Mouse (Mus musculus) intestine, postnatal 0 days (tissue): Measurements from ENCODE around the gene Chadl. TPM values are rescaled to one million over a fixed set of nuclear protein-coding genes. Genes with fewer than 3 reads are reported as not detected.
A peak's percentile ranks its signal among the peaks of the same experiment; 100 is the strongest.

ENCODE experiments used
- ATAC-seq: fragments of 200-750 bp; cut with Nextera tagmentation; 2 replicates; pipeline ENCODE4 v1.8.0; 2017; ENCODE audit warnings: mild to moderate bottlenecking, moderate TSS enrichment, moderate library complexity
- H3K27ac ChIP-seq: fragments of 300-500 bp; sonication (generic); 2 replicates; pipeline ENCODE4 v1.5.1; 2014; ENCODE audit warnings: mild to moderate bottlenecking, low read depth, low read length, moderate library complexity
- H3K27me3 ChIP-seq: fragments of 300-500 bp; sonication (generic); replicated peaks from 2 replicates; pipeline ENCODE4 v1.6.1; 2014; ENCODE audit warnings: low read length, mixed read lengths; ENCODE audit not compliant: control insufficient read depth, insufficient read depth
- H3K36me3 ChIP-seq: fragments of 300-500 bp; sonication (generic); 2 replicates; pipeline ENCODE4 v1.6.1; 2014; ENCODE audit warnings: mild to moderate bottlenecking, moderate library complexity; ENCODE audit not compliant: control insufficient read depth, insufficient read depth
- H3K4me1 ChIP-seq: fragments of 300-500 bp; sonication (generic); replicated peaks from 2 replicates; pipeline ENCODE4 v1.6.1; 2014; ENCODE audit warnings: antibody characterized with exemption, low read length, mixed read lengths; ENCODE audit not compliant: control insufficient read depth, insufficient read depth
- H3K4me2 ChIP-seq: fragments of 300-500 bp; sonication (generic); replicated peaks from 2 replicates; pipeline ENCODE4 v1.6.1; 2014; ENCODE audit warnings: low read depth, mild to moderate bottlenecking, moderate library complexity
- H3K4me3 ChIP-seq: fragments of 300-500 bp; sonication (generic); 2 replicates; pipeline ENCODE4 v1.5.1; 2014; ENCODE audit warnings: low read depth, low read length
- H3K9ac ChIP-seq: fragments of 300-500 bp; sonication (generic); 2 replicates; pipeline ENCODE4 v1.6.1; 2014; ENCODE audit warnings: mild to moderate bottlenecking, low read depth, low read length
- H3K9me3 ChIP-seq: fragments of 300-500 bp; sonication (generic); 2 replicates; pipeline ENCODE4 v1.6.1; 2016; ENCODE audit warnings: mixed run types; ENCODE audit not compliant: control insufficient read depth
- CTCF ChIP-seq: sonication (generic); IDR thresholded peaks from 2 replicates; pipeline ENCODE4 v1.5.1; 2016; ENCODE audit warnings: low read depth, mild to moderate bottlenecking, control low read depth, antibody characterized with exemption, moderate library complexity
- WGBS: fragments of 180-500 bp; shearing (Covaris S2); extraction: QIAGEN DNeasy Blood & Tissue Kit; methylation state at CpG from one replicate; pipeline ENCODE4 v1.1.7; 2014; 5-methylcytosine and 5-hydroxymethylcytosine counted together
- polyA plus RNA-seq: library from polyadenylated mRNA; unstranded; fragments of >200 nt; fragmentation: Nextera tagmentation; extraction: Ambion mirVana; gene quantifications from 2 replicates; pipeline ENCODE4 v1.2.1, GENCODE M21; 2015

Chadl gene
- polyA plus RNA-seq, 1 experiment from 2014 or later = 1.6 TPM

- no peak for ATAC-seq
- H3K36me3 ChIP-seq = no peaks in the 10 kb centered on the region
- TF ChIP-seq CTCF = no peak
- H3K9me3 ChIP-seq = no peaks in the 10 kb centered on the region
- WGBS = 54% methylated on average over 3 of the region's 3 CpGs
- H3K4me1 ChIP-seq = no peaks in the 10 kb centered on the region
- no peak overlapping the region for H3K4me2 ChIP-seq
- no peak overlapping the region for H3K27ac ChIP-seq
- no peak overlapping the region for H3K4me3 ChIP-seq
- H3K27me3 ChIP-seq = 0 out of 2 replicates have a peak, but pooled peaks cover 4% of the 10 kb centered on the region
- no peak overlapping the region for H3K9ac ChIP-seq
Observed at GRCm38 (mm10) chr15:81735075-81735474, 38.0 kb upstream of the Chadl start.

DNA sequence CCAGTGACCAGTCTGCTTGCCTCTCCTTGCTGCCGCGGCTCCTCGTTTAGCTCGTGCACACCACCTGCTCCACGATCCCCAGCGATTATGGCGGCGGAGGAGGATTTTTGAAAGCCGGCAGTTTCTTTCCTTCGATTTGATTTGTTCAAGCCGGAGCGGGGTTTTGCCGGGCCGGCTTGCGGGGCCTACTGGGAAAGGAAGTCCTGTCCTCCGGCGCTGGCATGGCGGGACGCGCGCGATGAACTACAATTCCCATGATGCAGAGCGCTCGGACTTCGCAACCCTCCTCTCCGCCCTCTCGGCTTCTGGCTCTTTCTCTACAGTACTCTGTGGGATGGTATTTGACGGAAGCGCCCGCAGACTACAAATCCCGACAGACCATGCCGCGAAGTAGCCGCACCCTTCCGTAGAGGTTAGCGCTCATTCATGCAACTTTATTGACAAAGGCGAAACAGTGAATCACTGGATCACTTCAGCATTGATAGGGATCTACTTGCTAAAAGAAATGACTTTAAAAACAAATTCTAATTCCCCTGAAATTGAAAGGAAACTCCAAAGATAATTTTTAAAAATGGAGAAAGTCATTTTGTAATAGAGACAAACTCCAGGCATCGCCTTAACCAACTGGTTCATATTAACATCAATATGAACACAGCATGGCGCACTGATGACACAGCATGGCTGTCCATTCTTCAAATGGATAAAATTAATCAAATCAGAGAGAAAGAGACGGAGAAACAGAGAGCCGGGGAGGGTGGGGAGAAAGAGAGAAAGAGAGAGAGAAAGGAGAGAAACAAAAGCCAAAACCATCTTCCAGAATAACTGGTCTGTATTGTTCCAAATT lies 32.9 kb upstream of the Chadl start:
- Histone ChIP-seq H3K4me3 (peak overlapping the region; percentile 84), H3K27ac (peak overlapping the region; percentile 57), H3K36me3 (0 out of 2 replicates have a peak, but pooled peaks cover 3% of the 10 kb centered on the region), H3K27me3 (no peaks in the 10 kb centered on the region), H3K9ac (peak overlapping the region; percentile 69), H3K9me3 (no peaks in the 10 kb centered on the region), H3K4me2 (peak overlapping the region; percentile 96), H3K4me1 (no peaks in the 10 kb centered on the region)
- ATAC-seq = peak; percentile 97
- WGBS = 5% methylated on average over 41 of the region's 41 CpGs
- 0 out of 2 replicates have a peak, but pooled peaks have one; percentile 1 for TF ChIP-seq CTCF

GRCm38 (mm10) chr15:81729241-81729791 lies 32.2 kb upstream of the Chadl start:
- H3K27me3 ChIP-seq = no peaks in the 10 kb centered on the region
- peaks cover 4% of the 10 kb centered on the region; the same call in 1 of the 2 replicates for H3K36me3 ChIP-seq
- WGBS = 0% methylated on average over 49 of the region's 49 CpGs
- peak overlapping the region; percentile 57 for H3K27ac ChIP-seq
- no peaks in the 10 kb centered on the region for H3K4me1 ChIP-seq
- no peaks in the 10 kb centered on the region for H3K9me3 ChIP-seq
- peak overlapping the region; percentile 96 for H3K4me2 ChIP-seq
- 0 out of 2 replicates have a peak, but pooled peaks have one; percentile 8 for TF ChIP-seq CTCF
- peak overlapping the region; percentile 69 for H3K9ac ChIP-seq
- peak; percentile 48 for ATAC-seq
- H3K4me3 ChIP-seq = peak overlapping the region; percentile 84

DNA sequence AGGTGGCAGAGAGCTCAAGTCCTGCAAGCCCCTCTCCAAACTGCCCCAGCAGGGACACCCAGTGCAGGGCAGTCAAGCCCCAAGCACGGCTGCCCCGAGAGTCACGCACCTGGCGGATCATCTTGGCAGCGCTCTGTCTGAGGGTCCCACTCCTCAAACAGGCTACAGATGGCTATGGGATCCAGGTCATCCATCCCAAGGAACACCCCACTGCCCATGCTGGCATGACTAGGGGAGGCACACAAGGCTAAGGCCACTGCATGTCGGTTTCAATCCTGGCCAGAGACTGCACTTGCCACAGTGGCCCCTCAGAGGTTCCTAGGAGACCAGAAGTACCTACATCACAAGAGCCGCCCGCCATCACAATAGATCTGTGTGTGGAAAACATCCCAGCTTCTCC lies 28.9 kb upstream of the Chadl start:
- no peak for TF ChIP-seq CTCF

DNA sequence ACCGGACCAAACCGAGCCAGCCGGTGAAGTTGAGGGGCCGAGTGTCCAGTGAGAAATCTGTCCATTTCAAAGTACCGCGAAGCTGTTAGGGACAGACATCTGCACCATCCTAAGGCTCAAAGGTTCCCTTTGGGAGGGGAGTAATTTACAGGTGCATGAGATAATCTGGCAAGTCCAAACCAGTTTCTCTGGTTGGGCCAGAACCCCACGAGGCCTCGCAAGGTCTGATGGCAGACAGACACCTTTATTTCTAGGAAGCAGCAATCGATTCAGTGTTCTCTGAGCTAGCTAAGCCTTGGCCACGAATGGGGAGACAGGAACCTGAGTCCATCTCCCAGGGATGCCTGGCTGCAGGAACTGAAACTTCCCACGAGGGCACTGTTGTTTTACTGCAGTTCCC lies 26.6 kb upstream of the Chadl start:
- Histone ChIP-seq H3K4me1 (no peaks in the 10 kb centered on the region), H3K36me3 (peaks cover 55% of the 10 kb centered on the region), H3K27me3 (no peaks in the 10 kb centered on the region), H3K27ac (no peak overlapping the region), H3K4me2 (no peak overlapping the region), H3K4me3 (no peak overlapping the region), H3K9ac (no peak overlapping the region), H3K9me3 (no peaks in the 10 kb centered on the region)
- ATAC-seq = peak; percentile 85
- no peak for TF ChIP-seq CTCF
- WGBS = 42% methylated on average over 11 of the region's 11 CpGs

More for the DNA sequence above, 28.9 kb upstream of the Chadl start:
- Histone ChIP-seq H3K9me3 (no peaks in the 10 kb centered on the region), H3K36me3 (peaks cover 33% of the 10 kb centered on the region), H3K9ac (no peak overlapping the region), H3K4me2 (no peak overlapping the region), H3K27me3 (no peaks in the 10 kb centered on the region), H3K4me3 (no peak overlapping the region), H3K27ac (no peak overlapping the region), H3K4me1 (no peaks in the 10 kb centered on the region)
- WGBS = 94% methylated on average over 8 of the region's 8 CpGs
- no peak for ATAC-seq

DNA sequence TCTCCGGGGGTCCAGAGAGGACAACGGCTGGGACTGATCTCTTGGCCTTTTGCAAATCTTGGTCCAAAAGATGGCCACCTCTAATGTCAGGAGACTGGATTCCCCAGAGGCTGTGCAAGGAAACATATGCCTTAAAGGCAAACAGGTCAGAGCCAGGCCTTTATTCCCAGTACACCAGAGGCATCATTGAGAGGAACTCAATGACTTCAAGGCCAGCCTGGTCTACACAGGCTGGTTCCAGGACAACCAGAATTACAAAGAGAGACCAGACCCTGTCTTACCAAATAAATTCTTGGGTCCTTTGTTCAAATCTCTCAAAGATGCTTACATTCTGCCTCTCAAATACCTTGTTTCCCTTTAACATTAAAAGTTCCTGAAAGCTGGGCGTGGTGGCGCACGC lies 25.3 kb upstream of the Chadl start:
- no peaks in the 10 kb centered on the region for H3K9me3 ChIP-seq
- TF ChIP-seq CTCF = no peak
- no peaks in the 10 kb centered on the region for H3K27me3 ChIP-seq
- H3K36me3 ChIP-seq = peaks cover 66% of the 10 kb centered on the region
- no peak for ATAC-seq
- WGBS = 81% methylated on average over 5 of the region's 5 CpGs
- H3K27ac ChIP-seq = no peak overlapping the region
- H3K4me3 ChIP-seq = no peak overlapping the region
- H3K9ac ChIP-seq = no peak overlapping the region
- no peaks in the 10 kb centered on the region for H3K4me1 ChIP-seq
- no peak overlapping the region for H3K4me2 ChIP-seq
